Mouse (Mus musculus): ENCODE results near the gene Clcn5. TPM values are rescaled to one million over a fixed set of nuclear protein-coding genes. Genes with fewer than 3 reads are reported as not detected.

Clcn5 gene
- polyA plus RNA-seq, 1 experiment: 14.8 TPM

DNA sequence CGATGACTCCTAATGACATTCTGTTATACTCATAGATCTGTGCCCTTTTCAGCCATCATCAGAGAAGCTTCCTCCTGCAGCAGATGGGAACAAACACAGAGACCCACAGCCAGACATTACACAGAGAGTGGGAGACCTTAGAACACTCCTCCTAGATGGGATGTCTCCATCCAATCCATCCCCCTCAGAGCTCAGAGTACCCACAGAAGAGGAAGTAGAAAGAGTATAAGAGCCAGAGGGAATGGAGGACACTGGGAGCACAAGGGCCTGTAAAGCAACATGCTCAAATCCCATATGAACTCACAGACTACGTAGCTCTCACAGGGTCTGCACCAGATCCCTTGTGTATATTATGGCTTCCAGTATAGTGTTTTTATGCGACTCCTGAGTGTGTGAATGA is 115.6 kb downstream of the Clcn5 start:
- TF ChIP-seq MYOG (IDR thresholded peaks at IDR 0.05; ENCODE audit: control insufficient read depth, extremely low read depth, insufficient read length) (no peak), MAX (IDR thresholded peaks at IDR 0.05) (no peak), USF1 (IDR thresholded peaks at IDR 0.05; ENCODE audit: low read depth) (no peak), CEBPB (IDR thresholded peaks at IDR 0.05; ENCODE audit: low read depth) (no peak), MYOD1 (IDR thresholded peaks at IDR 0.05; ENCODE audit: control insufficient read depth, insufficient read length, low read depth) (no peak), CTCF (IDR thresholded peaks at IDR 0.05; ENCODE audit: control insufficient read depth, insufficient read depth, insufficient read length) (no peak), FOSL1 (IDR thresholded peaks at IDR 0.05; ENCODE audit: insufficient read depth, low read length, poor library complexity, severe bottlenecking) (no peak)
- H3K36me3 ChIP-seq (ENCODE audit: control insufficient read depth, insufficient read depth): peaks cover 2% of the 10 kb centered on the region
- H3K79me2 ChIP-seq (ENCODE audit: control insufficient read depth, insufficient read depth): no peaks in the 10 kb centered on the region
- H3K79me3 ChIP-seq (ENCODE audit: low read depth): peaks cover 2% of the 10 kb centered on the region
- H3K27me3 ChIP-seq (ENCODE audit: control insufficient read depth, insufficient read depth, insufficient read length): no peaks in the 10 kb centered on the region
- H3ac ChIP-seq (ENCODE audit: control insufficient read depth, insufficient read length, low read depth): no peak overlapping the region
- H3K4me3 ChIP-seq (ENCODE audit: insufficient read depth, poor library complexity, severe bottlenecking): no peak overlapping the region

DNA sequence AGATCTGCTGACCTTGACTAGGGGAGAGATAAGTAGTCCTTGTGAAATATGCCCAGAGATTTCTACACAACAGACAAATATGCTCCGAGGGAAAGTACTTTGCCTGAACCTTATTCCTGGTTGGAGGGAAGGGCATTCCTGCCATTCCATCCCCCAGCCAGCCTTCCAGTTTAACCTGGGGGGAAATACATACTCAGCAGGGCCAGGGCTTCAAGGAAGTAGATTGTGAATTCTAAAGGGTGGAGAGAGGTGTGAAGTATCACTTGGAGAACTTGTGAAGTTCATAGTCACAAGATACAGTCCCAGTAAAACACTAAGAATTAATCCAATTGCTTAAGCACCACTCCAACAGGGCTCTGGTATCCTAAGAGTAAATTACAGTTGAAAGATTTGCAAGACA is 121.3 kb downstream of the Clcn5 start:
- Histone ChIP-seq H3K27me3 (ENCODE audit: control insufficient read depth, insufficient read depth, insufficient read length) (no peaks in the 10 kb centered on the region), H3K79me2 (ENCODE audit: control insufficient read depth, insufficient read depth) (peaks cover 5% of the 10 kb centered on the region), H3K79me3 (ENCODE audit: low read depth) (no peaks in the 10 kb centered on the region), H3ac (ENCODE audit: control insufficient read depth, insufficient read length, low read depth) (no peak overlapping the region), H3K36me3 (ENCODE audit: control insufficient read depth, insufficient read depth) (no peaks in the 10 kb centered on the region), H3K4me3 (ENCODE audit: insufficient read depth, poor library complexity, severe bottlenecking) (no peak overlapping the region)
- TF ChIP-seq FOSL1 (IDR thresholded peaks at IDR 0.05; ENCODE audit: insufficient read depth, low read length, poor library complexity, severe bottlenecking) (no peak), USF1 (IDR thresholded peaks at IDR 0.05; ENCODE audit: low read depth) (no peak)

GRCm38 (mm10) chrX:7190816-7191215 is 128.3 kb downstream of the Clcn5 start:
- peaks cover 5% of the 10 kb centered on the region for H3K36me3 ChIP-seq (ENCODE audit: control insufficient read depth, insufficient read depth)
- H3K79me2 ChIP-seq (ENCODE audit: control insufficient read depth, insufficient read depth): peaks cover 5% of the 10 kb centered on the region
- no peak for TF ChIP-seq MYOG (IDR thresholded peaks at IDR 0.05; ENCODE audit: control insufficient read depth, extremely low read depth, insufficient read length)
- TF ChIP-seq CTCF (IDR thresholded peaks at IDR 0.05; ENCODE audit: control insufficient read depth, insufficient read depth, insufficient read length): no peak
- TF ChIP-seq FOSL1 (IDR thresholded peaks at IDR 0.05; ENCODE audit: insufficient read depth, low read length, poor library complexity, severe bottlenecking): no peak
- no peak for TF ChIP-seq MYOD1 (IDR thresholded peaks at IDR 0.05; ENCODE audit: control insufficient read depth, insufficient read length, low read depth)
- no peak for TF ChIP-seq USF1 (IDR thresholded peaks at IDR 0.05; ENCODE audit: low read depth)
- no peak for TF ChIP-seq MAX (IDR thresholded peaks at IDR 0.05)
- no peak for TF ChIP-seq CEBPB (IDR thresholded peaks at IDR 0.05; ENCODE audit: low read depth)
- no peak overlapping the region for H3ac ChIP-seq (ENCODE audit: control insufficient read depth, insufficient read length, low read depth)
- H3K79me3 ChIP-seq (ENCODE audit: low read depth): peaks cover 2% of the 10 kb centered on the region
- no peak overlapping the region for H3K4me3 ChIP-seq (ENCODE audit: insufficient read depth, poor library complexity, severe bottlenecking)
- H3K27me3 ChIP-seq (ENCODE audit: control insufficient read depth, insufficient read depth, insufficient read length): no peaks in the 10 kb centered on the region

DNA sequence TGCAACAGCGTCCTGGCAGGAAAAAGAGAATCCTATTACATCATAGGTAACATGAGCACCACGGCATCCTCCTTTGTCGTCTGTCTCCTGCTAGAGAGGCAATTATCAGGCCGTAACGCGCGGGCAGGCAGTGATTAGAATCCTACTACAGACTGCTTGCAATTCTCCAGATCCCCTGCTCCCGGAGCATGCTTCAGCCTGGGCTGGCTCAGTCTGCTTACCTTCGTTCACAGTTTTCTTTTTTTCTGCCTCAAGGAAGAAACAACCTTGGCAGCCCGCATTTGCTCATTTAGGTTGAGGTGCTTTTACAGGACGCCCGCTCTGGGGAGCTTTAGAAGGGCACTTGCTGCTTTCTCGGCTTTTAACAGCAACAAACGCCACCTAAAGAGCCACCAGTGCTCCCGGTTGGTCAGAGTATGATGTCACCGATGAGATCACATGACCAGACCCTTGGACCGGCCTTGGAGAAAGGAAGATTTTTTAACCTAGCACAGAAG is 130.8 kb downstream of the Clcn5 start:
- TF ChIP-seq CEBPB (IDR thresholded peaks at IDR 0.05; ENCODE audit: low read depth): peak; percentile 25
- TF ChIP-seq FOSL1 (IDR thresholded peaks at IDR 0.05; ENCODE audit: insufficient read depth, low read length, poor library complexity, severe bottlenecking): no peak
- peak; percentile 87 for TF ChIP-seq USF1 (IDR thresholded peaks at IDR 0.05; ENCODE audit: low read depth)
- Histone ChIP-seq H3K79me2 (ENCODE audit: control insufficient read depth, insufficient read depth) (no peaks in the 10 kb centered on the region), H3K27me3 (ENCODE audit: control insufficient read depth, insufficient read depth, insufficient read length) (no peaks in the 10 kb centered on the region), H3K4me3 (ENCODE audit: insufficient read depth, poor library complexity, severe bottlenecking) (peak overlapping the region; percentile 26), H3K79me3 (ENCODE audit: low read depth) (peaks cover 2% of the 10 kb centered on the region), H3ac (ENCODE audit: control insufficient read depth, insufficient read length, low read depth) (peak overlapping the region; percentile 54), H3K36me3 (ENCODE audit: control insufficient read depth, insufficient read depth) (peaks cover 5% of the 10 kb centered on the region)

GRCm38 (mm10) chrX:7187455-7188310 is 131.5 kb downstream of the Clcn5 start:
- H3K79me2 ChIP-seq (ENCODE audit: control insufficient read depth, insufficient read depth): no peaks in the 10 kb centered on the region
- H3K79me3 ChIP-seq (ENCODE audit: low read depth): peaks cover 2% of the 10 kb centered on the region

DNA sequence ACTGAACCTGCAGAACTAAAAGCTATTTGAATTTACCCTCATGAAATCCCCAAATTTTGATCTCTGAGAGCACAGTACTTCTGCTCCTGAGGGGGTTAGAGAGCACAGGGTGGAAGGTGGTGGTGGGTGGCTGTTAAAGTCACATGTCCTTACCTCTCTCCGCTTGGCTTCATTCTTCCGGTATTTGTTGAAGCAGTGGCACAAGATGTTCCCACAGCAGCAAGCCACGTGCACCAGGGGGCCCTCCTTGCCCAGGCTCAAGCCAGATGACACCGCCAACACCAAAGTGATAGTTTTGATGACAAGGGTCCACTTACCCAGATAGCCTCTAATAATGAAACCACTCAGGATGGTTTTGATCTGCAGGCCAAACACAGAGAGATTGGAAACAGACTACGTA is 149.0 kb downstream of the Clcn5 start:
- Histone ChIP-seq H3K27me3 (ENCODE audit: control insufficient read depth, insufficient read depth, insufficient read length) (no peaks in the 10 kb centered on the region), H3K36me3 (ENCODE audit: control insufficient read depth, insufficient read depth) (peaks cover 13% of the 10 kb centered on the region), H3ac (ENCODE audit: control insufficient read depth, insufficient read length, low read depth) (no peak overlapping the region), H3K4me3 (ENCODE audit: insufficient read depth, poor library complexity, severe bottlenecking) (no peak overlapping the region), H3K79me2 (ENCODE audit: control insufficient read depth, insufficient read depth) (no peaks in the 10 kb centered on the region), H3K79me3 (ENCODE audit: low read depth) (no peaks in the 10 kb centered on the region)
- TF ChIP-seq CTCF (IDR thresholded peaks at IDR 0.05; ENCODE audit: control insufficient read depth, insufficient read depth, insufficient read length) (no peak), MAX (IDR thresholded peaks at IDR 0.05) (no peak), MYOD1 (IDR thresholded peaks at IDR 0.05; ENCODE audit: control insufficient read depth, insufficient read length, low read depth) (no peak), MYOG (IDR thresholded peaks at IDR 0.05; ENCODE audit: control insufficient read depth, extremely low read depth, insufficient read length) (no peak), FOSL1 (IDR thresholded peaks at IDR 0.05; ENCODE audit: insufficient read depth, low read length, poor library complexity, severe bottlenecking) (no peak), USF1 (IDR thresholded peaks at IDR 0.05; ENCODE audit: low read depth) (no peak)

More at GRCm38 (mm10) chrX:7187455-7188310, 131.5 kb downstream of the Clcn5 start:
- no peaks in the 10 kb centered on the region for H3K27me3 ChIP-seq (ENCODE audit: control insufficient read depth, insufficient read depth, insufficient read length)
- H3ac ChIP-seq (ENCODE audit: control insufficient read depth, insufficient read length, low read depth): peak overlapping the region; percentile 54
- peak overlapping the region; percentile 26 for H3K4me3 ChIP-seq (ENCODE audit: insufficient read depth, poor library complexity, severe bottlenecking)
- TF ChIP-seq USF1 (IDR thresholded peaks at IDR 0.05; ENCODE audit: low read depth) (no peak), FOSL1 (IDR thresholded peaks at IDR 0.05; ENCODE audit: insufficient read depth, low read length, poor library complexity, severe bottlenecking) (peak; percentile 41), CEBPB (IDR thresholded peaks at IDR 0.05; ENCODE audit: low read depth) (no peak), CTCF (IDR thresholded peaks at IDR 0.05; ENCODE audit: control insufficient read depth, insufficient read depth, insufficient read length) (no peak)
- H3K36me3 ChIP-seq (ENCODE audit: control insufficient read depth, insufficient read depth): peaks cover 5% of the 10 kb centered on the region

All from C2C12 (cell line).